Mouse (Mus musculus) cerebellum, adult 2 months (tissue): ENCODE data around the gene Homer1.

Experiments used
- CTCF ChIP-seq: fragments of 200-500 bp; IDR thresholded peaks from 2 replicates; pipeline ENCODE4 v1.5.1; 2011; ENCODE audit warnings: low read depth, mild to moderate bottlenecking, control low read depth, low read length, moderate library complexity, borderline replicate concordance; ENCODE audit not compliant: insufficient read depth
- POLR2A ChIP-seq: fragments of 200-500 bp; IDR thresholded peaks from 2 replicates; pipeline ENCODE4 v1.6.1; 2011; ENCODE audit warnings: low read length, control low read depth, borderline replicate concordance; ENCODE audit not compliant: insufficient read depth

GRCm38 (mm10) chr13:93252175-93252574 lies 47.3 kb upstream of the Homer1 start:
- TF ChIP-seq CTCF (no peak), POLR2A (no peak)
